Mouse (Mus musculus): Measurements from ENCODE around the gene Ptchd3.

DNA sequence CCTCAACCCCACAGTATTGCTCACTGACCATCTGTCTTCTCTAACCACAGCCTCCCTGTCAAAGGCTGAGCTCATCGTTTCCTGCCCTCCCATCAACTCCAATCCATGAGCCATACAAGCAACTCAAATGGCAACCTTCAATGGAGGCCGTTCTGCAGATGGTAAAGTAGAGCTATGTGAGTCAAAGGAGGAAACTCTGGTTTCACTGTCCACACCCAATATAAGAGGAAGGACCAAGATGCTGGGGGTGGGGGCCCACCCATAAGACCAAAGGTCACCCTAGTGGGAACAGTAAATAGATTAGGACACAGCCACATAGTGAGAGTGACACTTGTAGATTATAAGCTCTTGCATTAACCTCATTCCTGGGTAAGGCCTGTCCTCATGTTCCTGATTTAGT lies 34.1 kb upstream of the Ptchd3 start:
- no peak for TF ChIP-seq CTCF (IDR thresholded peaks at IDR 0.05; ENCODE audit: borderline replicate concordance, insufficient read depth, low read length)
- TF ChIP-seq POLR2A (IDR thresholded peaks at IDR 0.05; ENCODE audit: low read depth, low read length) = no peak
